Mouse (Mus musculus) hindbrain, embryonic 11.5 days (tissue): ENCODE data around the gene Tax1bp1. TPM values are rescaled to one million over a fixed set of nuclear protein-coding genes. Genes with fewer than 3 reads are reported as not detected.

Experiments used
- ATAC-seq: fragments of 200-750 bp; cut with Nextera tagmentation; 2 replicates; pipeline ENCODE4 v1.8.0; 2017; ENCODE audit warnings: mild to moderate bottlenecking, moderate TSS enrichment, moderate library complexity; ENCODE audit not compliant: low FRiP score
- DNase-seq: peaks from one replicate; pipeline ENCODE4 v3.0.0-alpha.2; 2015; ENCODE audit warnings: low spot score
- H3K27ac ChIP-seq: fragments of 300-500 bp; sonication (generic); 2 replicates; pipeline ENCODE4 v1.5.1; 2014; ENCODE audit warnings: mild to moderate bottlenecking, low read depth, low read length
- H3K27me3 ChIP-seq: fragments of 300-500 bp; sonication (generic); 2 replicates; pipeline ENCODE4 v1.6.1; 2014; ENCODE audit warnings: mild to moderate bottlenecking, low read length, moderate library complexity, mixed read lengths; ENCODE audit not compliant: control insufficient read depth, insufficient read depth
- H3K36me3 ChIP-seq: fragments of 300-500 bp; sonication (generic); 2 replicates; pipeline ENCODE4 v1.6.1; 2014; ENCODE audit warnings: mild to moderate bottlenecking, low read length, moderate library complexity, mixed read lengths; ENCODE audit not compliant: control insufficient read depth, insufficient read depth
- H3K4me1 ChIP-seq: fragments of 300-500 bp; sonication (generic); replicated peaks from 2 replicates; pipeline ENCODE4 v1.6.1; 2014; ENCODE audit warnings: low read length, mixed read lengths; ENCODE audit not compliant: control insufficient read depth, insufficient read depth
- H3K4me2 ChIP-seq: fragments of 300-500 bp; sonication (generic); replicated peaks from 2 replicates; pipeline ENCODE4 v1.6.1; 2014; ENCODE audit warnings: mild to moderate bottlenecking, low read depth, low read length
- H3K4me3 ChIP-seq: fragments of 300-500 bp; sonication (generic); 2 replicates; pipeline ENCODE4 v1.5.1; 2014; ENCODE audit warnings: low read depth, low read length
- H3K9ac ChIP-seq: fragments of 300-500 bp; sonication (generic); 2 replicates; pipeline ENCODE4 v1.6.1; 2014; ENCODE audit warnings: low read depth, low read length
- H3K9me3 ChIP-seq: fragments of 300-500 bp; sonication (generic); 2 replicates; pipeline ENCODE4 v1.6.1; 2016; ENCODE audit warnings: low read length; ENCODE audit not compliant: control insufficient read depth
- WGBS: fragments of 180-500 bp; shearing (Covaris S2); extraction: QIAGEN DNeasy Blood & Tissue Kit; methylation state at CpG from one replicate; pipeline ENCODE4 v1.1.7; 2014; 5-methylcytosine and 5-hydroxymethylcytosine counted together
- polyA plus RNA-seq: library from polyadenylated mRNA; unstranded; fragments of >200 nt; fragmentation: Nextera tagmentation; extraction: Ambion mirVana; gene quantifications from 2 replicates; pipeline ENCODE4 v1.2.1, GENCODE M21; 2014

Gene Tax1bp1
- polyA plus RNA-seq, 1 experiment from 2014 or later, result 142 TPM

GRCm38 (mm10) chr6:52724805-52725439, 11.4 kb downstream of the Tax1bp1 start:
- 63% methylated on average over 8 of the region's 8 CpGs for WGBS
- Histone ChIP-seq H3K4me3 (no peak overlapping the region), H3K36me3 (no peaks in the 10 kb centered on the region), H3K9me3 (no peaks in the 10 kb centered on the region), H3K27me3 (no peaks in the 10 kb centered on the region), H3K4me2 (no peak overlapping the region), H3K4me1 (no peaks in the 10 kb centered on the region), H3K9ac (no peak overlapping the region), H3K27ac (no peak overlapping the region)
- DNase-seq, result peak; percentile 76
- ATAC-seq, result no peak

DNA sequence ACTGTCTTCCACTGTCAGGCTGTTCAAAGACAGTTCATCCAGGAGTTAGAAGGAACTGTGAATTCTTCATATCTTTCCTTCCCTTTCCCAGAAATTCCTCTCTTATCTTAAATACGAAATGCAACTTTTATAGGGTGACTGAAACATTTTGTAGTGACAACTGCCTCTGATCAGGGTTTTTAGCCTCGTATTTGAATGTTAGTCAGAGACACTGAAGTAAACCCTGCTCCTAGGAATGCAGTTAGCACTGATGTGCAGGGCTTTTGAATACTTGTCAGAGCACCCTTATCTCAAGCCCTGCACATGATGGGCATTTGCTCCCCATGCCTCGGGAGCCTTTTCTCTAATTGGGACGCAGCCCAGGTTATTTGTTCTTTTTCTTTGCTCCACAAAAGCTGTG, 16.8 kb downstream of the Tax1bp1 start:
- Histone ChIP-seq H3K9me3 (no peaks in the 10 kb centered on the region), H3K4me2 (no peak overlapping the region), H3K4me1 (no peaks in the 10 kb centered on the region), H3K4me3 (no peak overlapping the region), H3K27me3 (no peaks in the 10 kb centered on the region), H3K27ac (no peak overlapping the region), H3K9ac (no peak overlapping the region), H3K36me3 (no peaks in the 10 kb centered on the region)
- no peak for ATAC-seq
- no peak for DNase-seq
- WGBS, result 93% methylated on average over 4 of the region's 4 CpGs

GRCm38 (mm10) chr6:52734630-52735029, 21.1 kb downstream of the Tax1bp1 start:
- Histone ChIP-seq H3K27ac (no peak overlapping the region), H3K27me3 (no peaks in the 10 kb centered on the region), H3K4me3 (no peak overlapping the region), H3K9ac (no peak overlapping the region), H3K4me2 (no peak overlapping the region), H3K4me1 (no peaks in the 10 kb centered on the region), H3K9me3 (no peaks in the 10 kb centered on the region), H3K36me3 (0 out of 2 replicates have a peak, but pooled peaks cover 3% of the 10 kb centered on the region)
- no peak for DNase-seq
- 98% methylated on average over 2 of the region's 2 CpGs for WGBS
- ATAC-seq, result no peak

- no peak overlapping the region for H3K27ac ChIP-seq
- H3K4me1 ChIP-seq, result no peaks in the 10 kb centered on the region
- ATAC-seq (no peak), DNase-seq (no peak)
- H3K9me3 ChIP-seq, result no peaks in the 10 kb centered on the region
- peaks cover 7% of the 10 kb centered on the region; the same call in 1 of the 2 replicates for H3K36me3 ChIP-seq
- no peak overlapping the region for H3K9ac ChIP-seq
- 96% methylated on average over 5 of the region's 5 CpGs for WGBS
- H3K4me3 ChIP-seq, result no peak overlapping the region
- no peak overlapping the region for H3K4me2 ChIP-seq
- no peaks in the 10 kb centered on the region for H3K27me3 ChIP-seq
Measured at GRCm38 (mm10) chr6:52752832-52753231, 39.3 kb downstream of the Tax1bp1 start.

DNA sequence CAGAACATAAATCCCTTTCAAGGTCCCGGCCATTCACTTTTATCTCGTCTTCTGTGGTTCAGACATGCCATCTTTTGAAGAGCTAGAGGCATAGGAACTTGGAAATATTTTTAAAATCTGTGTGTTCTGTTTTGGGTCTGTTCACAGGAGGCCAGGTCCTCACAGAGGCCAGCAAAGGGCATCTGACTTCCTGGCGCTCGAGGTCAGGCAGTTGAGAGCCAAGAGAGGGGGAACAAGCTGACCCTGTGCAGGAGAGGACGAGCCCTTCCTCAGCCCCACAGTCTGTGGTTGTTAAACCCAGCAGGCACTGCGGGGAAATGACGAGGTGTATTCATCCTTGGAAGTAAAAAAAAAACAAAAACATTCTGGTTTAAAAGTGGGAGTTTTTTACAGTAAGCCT, 51.7 kb downstream of the Tax1bp1 start:
- no peak for DNase-seq
- no peak for ATAC-seq
- H3K27ac ChIP-seq, result no peak overlapping the region
- no peak overlapping the region for H3K4me2 ChIP-seq
- no peaks in the 10 kb centered on the region for H3K4me1 ChIP-seq
- H3K9ac ChIP-seq, result no peak overlapping the region
- no peaks in the 10 kb centered on the region for H3K27me3 ChIP-seq
- 76% methylated on average over 7 of the region's 7 CpGs for WGBS
- H3K4me3 ChIP-seq, result no peak overlapping the region
- peaks cover 2% of the 10 kb centered on the region; the same call in 1 of the 2 replicates for H3K36me3 ChIP-seq
- no peaks in the 10 kb centered on the region for H3K9me3 ChIP-seq

GRCm38 (mm10) chr6:52770789-52771188, 57.3 kb downstream of the Tax1bp1 start:
- WGBS, result 97% methylated on average over 1 of the region's 1 CpGs

GRCm38 (mm10) chr6:52773132-52773531, 59.6 kb downstream of the Tax1bp1 start:
- WGBS, result 84% methylated on average over 5 of the region's 5 CpGs
- Histone ChIP-seq H3K27me3 (no peaks in the 10 kb centered on the region), H3K4me3 (no peak overlapping the region), H3K9ac (no peak overlapping the region), H3K4me2 (no peak overlapping the region), H3K36me3 (no peaks in the 10 kb centered on the region), H3K27ac (no peak overlapping the region), H3K4me1 (no peaks in the 10 kb centered on the region), H3K9me3 (no peaks in the 10 kb centered on the region)
- ATAC-seq, result no peak
- DNase-seq, result no peak

More at GRCm38 (mm10) chr6:52770789-52771188, 57.3 kb downstream of the Tax1bp1 start:
- Histone ChIP-seq H3K4me3 (no peak overlapping the region), H3K27ac (no peak overlapping the region), H3K9ac (no peak overlapping the region), H3K27me3 (no peaks in the 10 kb centered on the region), H3K4me2 (no peak overlapping the region), H3K36me3 (peaks cover 2% of the 10 kb centered on the region; the same call in 1 of the 2 replicates), H3K9me3 (no peaks in the 10 kb centered on the region), H3K4me1 (no peaks in the 10 kb centered on the region)
- ATAC-seq, result no peak
- DNase-seq, result no peak

GRCm38 (mm10) chr6:52775350-52775749, 61.8 kb downstream of the Tax1bp1 start:
- no peak for ATAC-seq
- no peaks in the 10 kb centered on the region for H3K36me3 ChIP-seq
- H3K4me2 ChIP-seq, result no peak overlapping the region
- no peak overlapping the region for H3K9ac ChIP-seq
- H3K4me3 ChIP-seq, result no peak overlapping the region
- no peaks in the 10 kb centered on the region for H3K27me3 ChIP-seq
- no peak overlapping the region for H3K27ac ChIP-seq
- no peaks in the 10 kb centered on the region for H3K4me1 ChIP-seq
- 82% methylated on average over 3 of the region's 3 CpGs for WGBS
- no peaks in the 10 kb centered on the region for H3K9me3 ChIP-seq
- DNase-seq, result no peak

DNA sequence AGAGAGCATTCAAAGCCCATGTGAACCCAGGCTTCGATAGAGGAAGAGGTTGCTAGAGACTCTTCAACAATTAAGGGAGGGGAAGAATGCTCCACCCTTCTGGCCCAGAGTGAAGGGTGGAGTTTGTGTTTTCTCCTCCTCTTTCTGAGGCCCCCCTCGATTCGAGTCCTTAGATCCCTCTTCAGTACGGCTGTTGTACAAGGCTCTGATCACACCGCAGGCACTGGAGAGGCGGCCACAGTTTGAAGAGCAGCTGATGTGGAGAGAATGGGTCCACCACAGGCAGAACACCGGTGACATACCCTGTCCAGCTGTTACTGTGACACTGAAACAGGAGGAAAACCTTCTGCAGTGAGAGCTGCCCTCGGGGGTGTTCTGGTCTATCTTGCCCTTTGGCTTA, 62.4 kb downstream of the Tax1bp1 start:
- H3K27me3 ChIP-seq, result no peaks in the 10 kb centered on the region
- 91% methylated on average over 8 of the region's 8 CpGs for WGBS
- H3K9me3 ChIP-seq, result no peaks in the 10 kb centered on the region
- H3K4me3 ChIP-seq, result no peak overlapping the region
- no peak for DNase-seq
- no peaks in the 10 kb centered on the region for H3K4me1 ChIP-seq
- no peak for ATAC-seq
- no peak overlapping the region for H3K27ac ChIP-seq
- no peak overlapping the region for H3K9ac ChIP-seq
- H3K36me3 ChIP-seq, result no peaks in the 10 kb centered on the region
- H3K4me2 ChIP-seq, result no peak overlapping the region
